Mouse (Mus musculus) adrenal gland, postnatal 36 days (tissue): ENCODE results near the gene Cfap61. TPM values are rescaled to one million over a fixed set of nuclear protein-coding genes. Genes with fewer than 3 reads are reported as not detected.

ENCODE experiments used
- DNase-seq, 2 experiments: peaks; one replicate each; pipeline ENCODE4 v3.0.0; 2021; ENCODE audit warnings: mixed read lengths in 1 of 2
- total RNA-seq, 2 experiments: library from RNA; stranded (reverse); gene quantifications; 2 replicates each; pipeline ENCODE4 v1.2.3; 2021

Gene Cfap61
- total RNA-seq, 2 experiments from 2014 or later, result 21.3 to 27.2 TPM

- no peak for DNase-seq
These were observed 15.0 kb downstream of the Cfap61 start for GRCm38 (mm10) chr2:145949475-145950068.

- DNase-seq, result no peak
These were observed 15.7 kb downstream of the Cfap61 start for GRCm38 (mm10) chr2:145950239-145950638.

- no peak for DNase-seq
These were observed 18.1 kb downstream of the Cfap61 start for GRCm38 (mm10) chr2:145952726-145953125.

- DNase-seq, result no peak
These were observed 21.3 kb downstream of the Cfap61 start for GRCm38 (mm10) chr2:145955844-145956243.

GRCm38 (mm10) chr2:145956318-145956717, 21.7 kb downstream of the Cfap61 start:
- DNase-seq, result no peak

- peak in 1 of 2 experiments; percentile 14 for DNase-seq
These were observed 22.9 kb downstream of the Cfap61 start for GRCm38 (mm10) chr2:145957450-145957849.

- DNase-seq, result no peak
These were observed 23.5 kb downstream of the Cfap61 start for GRCm38 (mm10) chr2:145958097-145958496.

- no peak for DNase-seq
These were observed 24.0 kb downstream of the Cfap61 start for GRCm38 (mm10) chr2:145958551-145958950.

GRCm38 (mm10) chr2:145961861-145962260, 27.3 kb downstream of the Cfap61 start:
- DNase-seq, result no peak

GRCm38 (mm10) chr2:145970751-145971150, 36.2 kb downstream of the Cfap61 start:
- DNase-seq, result no peak

GRCm38 (mm10) chr2:145971237-145972010, 36.8 kb downstream of the Cfap61 start:
- DNase-seq, result no peak

GRCm38 (mm10) chr2:145972571-145972970, 38.0 kb downstream of the Cfap61 start:
- DNase-seq, result no peak

GRCm38 (mm10) chr2:145979616-145980015, 45.0 kb downstream of the Cfap61 start:
- no peak for DNase-seq

- DNase-seq, result no peak
These were observed 46.3 kb downstream of the Cfap61 start for GRCm38 (mm10) chr2:145980881-145981280.

GRCm38 (mm10) chr2:145981699-145982112, 47.1 kb downstream of the Cfap61 start:
- no peak for DNase-seq

GRCm38 (mm10) chr2:145982317-145983045, 47.9 kb downstream of the Cfap61 start:
- DNase-seq, result no peak

GRCm38 (mm10) chr2:145987757-145988156, 53.2 kb downstream of the Cfap61 start:
- DNase-seq, result no peak

GRCm38 (mm10) chr2:145990446-145990845, 55.9 kb downstream of the Cfap61 start:
- DNase-seq, result no peak

- DNase-seq, result no peak
These were observed 61.9 kb downstream of the Cfap61 start for GRCm38 (mm10) chr2:145996472-145996871.

GRCm38 (mm10) chr2:145997956-145998525, 63.5 kb downstream of the Cfap61 start:
- peak; percentile 11 to 37 for DNase-seq

GRCm38 (mm10) chr2:146008801-146009200, 74.2 kb downstream of the Cfap61 start:
- no peak for DNase-seq

GRCm38 (mm10) chr2:146009596-146010349, 75.2 kb downstream of the Cfap61 start:
- peak; percentile 26 to 32 for DNase-seq
